Mouse (Mus musculus) left cerebral cortex, adult 11 months (tissue): ENCODE measurements around the gene Akap13.

Source experiments
- DNase-seq: peaks from one replicate; pipeline ENCODE4 v3.0.0; 2022; ENCODE audit warnings: low spot score

Akap13 gene

DNA sequence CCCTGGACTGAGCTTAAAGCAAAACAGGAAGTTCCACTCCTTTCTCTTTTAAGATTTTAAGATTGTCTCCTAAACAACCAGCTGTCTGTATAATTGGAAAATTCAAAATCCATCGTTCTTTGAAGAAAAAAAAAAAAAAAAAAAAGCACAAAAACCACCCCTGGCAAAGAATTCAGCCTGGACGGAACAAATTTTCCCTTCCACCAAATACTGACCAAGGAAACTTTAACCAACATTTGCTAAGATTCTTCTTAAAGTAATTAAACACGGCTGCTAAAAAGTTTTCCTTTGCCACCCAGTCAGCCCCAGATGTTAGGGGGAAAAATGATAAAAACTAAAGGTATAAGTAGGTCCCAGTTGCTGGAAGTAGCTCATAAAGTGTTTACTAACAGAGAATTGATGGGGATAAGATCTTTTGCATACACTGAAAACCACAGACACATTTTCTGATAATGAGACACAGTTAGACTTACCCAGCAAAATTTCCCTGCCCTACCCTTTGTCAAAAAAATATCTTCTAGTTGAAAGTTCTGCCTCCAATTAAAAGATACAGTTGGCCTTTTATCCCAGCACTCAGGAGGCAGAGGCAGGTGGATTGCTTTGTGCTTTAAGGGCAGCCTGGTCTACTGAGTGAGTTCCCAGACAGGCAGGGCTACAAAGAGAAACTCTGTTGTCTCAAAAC, 338.5 kb downstream of the Akap13 start:
- no peak for DNase-seq

DNA sequence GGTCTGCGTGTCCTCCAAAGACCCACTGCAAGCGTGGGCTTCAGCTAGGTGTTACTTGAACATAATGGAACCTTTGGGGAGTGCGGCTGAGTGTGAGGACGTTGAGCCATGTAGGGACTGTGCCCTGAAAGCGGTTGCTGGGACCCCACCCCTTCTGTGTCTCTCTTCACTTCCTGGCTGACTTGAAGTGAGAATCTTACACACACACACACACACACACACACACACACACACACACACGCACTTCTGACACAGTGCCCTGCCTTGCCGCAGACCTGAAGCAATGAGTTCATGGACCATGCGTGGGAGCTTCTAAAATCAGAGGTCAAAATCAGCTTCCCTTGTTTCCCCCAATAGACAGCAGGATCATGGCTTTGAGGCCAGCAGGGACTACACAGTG, 339.8 kb downstream of the Akap13 start:
- no peak for DNase-seq

DNA sequence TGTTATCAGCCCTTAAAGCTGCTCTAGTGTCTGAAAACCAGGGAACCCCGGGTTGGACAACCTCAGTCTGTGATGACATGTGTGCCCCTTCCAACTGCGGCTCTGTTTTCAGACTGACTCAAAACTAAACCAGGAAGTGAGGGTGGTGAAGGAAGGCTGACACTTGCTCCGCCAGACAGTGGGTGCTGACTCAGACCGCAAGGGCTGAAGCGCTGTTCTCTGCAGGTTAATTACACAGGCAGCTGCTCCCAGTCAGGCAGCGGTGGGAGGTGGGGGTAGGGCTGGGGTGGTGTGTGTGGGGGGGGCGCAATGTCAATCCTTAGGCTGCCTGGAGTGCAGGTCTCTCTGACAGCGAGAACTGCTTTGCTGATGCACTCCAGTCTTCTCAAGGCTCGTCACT, 341.1 kb downstream of the Akap13 start:
- no peak for DNase-seq

DNA sequence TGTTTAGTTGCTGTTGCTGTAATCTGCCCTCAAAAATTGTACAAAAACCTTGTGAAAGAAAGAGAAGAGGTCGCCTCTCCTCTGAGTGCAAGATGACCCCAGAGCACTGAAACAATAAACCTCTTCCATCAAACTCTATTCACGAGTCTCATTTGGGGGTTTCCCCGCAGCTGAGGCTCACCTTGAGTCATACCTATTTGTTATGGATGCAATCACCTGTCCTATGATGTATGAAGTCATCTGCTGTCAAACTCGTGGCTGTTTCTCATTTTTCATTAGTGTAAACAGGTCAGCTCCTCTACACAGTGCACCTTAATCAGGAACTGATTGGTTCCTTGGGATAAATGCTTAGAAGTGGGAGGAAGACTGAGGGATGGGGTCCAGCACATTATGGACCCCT, 345.2 kb downstream of the Akap13 start:
- DNase-seq: no peak

DNA sequence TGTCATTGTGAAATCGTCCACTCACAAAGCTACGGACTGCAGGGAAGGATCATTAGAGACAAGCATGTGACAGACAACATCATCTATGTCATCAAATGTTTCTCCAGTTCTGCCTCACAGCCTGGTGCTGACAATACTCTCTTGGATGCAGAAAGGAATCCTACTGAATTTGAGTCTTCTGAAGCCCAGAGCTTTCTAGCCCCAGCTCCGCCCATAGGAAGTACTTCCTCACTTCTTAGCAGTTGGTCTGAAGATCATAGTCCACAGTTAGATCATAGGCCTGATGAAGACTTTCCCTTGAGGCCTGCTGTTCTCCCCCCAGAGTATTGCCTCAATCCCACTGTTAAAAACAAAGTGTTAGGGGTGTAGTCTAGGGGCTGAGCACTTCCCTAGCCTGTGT, 345.7 kb downstream of the Akap13 start:
- no peak for DNase-seq

DNA sequence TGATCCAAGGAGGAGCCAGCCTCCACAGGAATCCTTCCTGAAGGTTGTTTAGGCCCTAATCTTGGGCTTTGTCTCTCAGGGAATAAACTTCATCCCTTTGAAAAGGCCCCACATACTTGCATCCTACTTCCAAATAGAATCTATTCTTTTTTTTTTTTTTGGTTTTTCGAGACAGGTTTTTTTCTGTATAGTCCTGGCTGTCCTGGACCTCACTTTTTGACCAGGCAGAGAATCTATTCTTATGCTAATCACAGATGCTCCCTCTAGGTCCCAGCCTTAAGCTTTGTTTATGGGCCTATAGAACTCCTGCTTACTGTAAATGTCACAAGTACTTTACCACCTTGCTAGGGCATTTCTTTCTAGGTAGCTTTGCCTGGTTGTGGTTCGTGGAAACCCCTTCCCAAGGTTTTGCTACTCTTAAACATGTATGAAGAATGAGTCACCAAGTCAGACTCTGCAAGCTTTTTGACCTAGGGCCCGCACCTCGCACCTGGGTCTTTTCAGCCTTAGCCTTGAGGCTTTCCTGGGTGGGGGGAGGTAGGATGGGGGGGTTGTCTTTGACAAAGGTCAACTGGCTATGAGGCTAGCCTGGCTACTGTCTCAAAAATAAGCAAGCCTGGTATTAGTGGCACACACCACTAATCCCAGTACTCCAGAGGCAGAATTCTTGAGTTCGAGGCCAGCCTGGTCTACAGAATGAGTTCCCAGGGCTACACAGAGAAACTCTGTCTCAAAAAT, 346.5 kb downstream of the Akap13 start:
- DNase-seq: no peak

DNA sequence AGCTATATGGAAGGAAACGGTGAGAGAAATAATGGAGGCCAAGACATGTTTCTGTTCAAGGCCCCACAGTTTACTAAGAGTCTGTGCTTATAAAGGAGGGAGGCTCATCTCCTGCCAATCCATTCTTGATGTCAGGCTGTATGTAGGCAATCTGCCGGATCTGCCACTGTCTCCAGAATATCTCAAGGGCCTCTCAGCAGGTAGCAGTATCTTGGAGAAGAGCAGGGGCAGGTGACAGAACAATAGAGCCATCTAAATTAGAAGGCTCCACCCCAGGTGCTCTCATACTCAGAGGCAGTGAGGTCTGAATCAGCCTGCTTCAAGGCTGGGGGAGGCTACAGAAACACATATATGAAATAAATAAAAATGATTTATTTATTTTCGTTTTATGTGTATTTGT, 347.6 kb downstream of the Akap13 start:
- DNase-seq: no peak
